Mouse (Mus musculus): Measurements from ENCODE around the gene Runx1. TPM values are rescaled to one million over a fixed set of nuclear protein-coding genes. Genes with fewer than 3 reads are reported as not detected.
A peak's percentile ranks its signal among the peaks of the same experiment; 100 is the strongest.

The Runx1 gene
- polyA plus RNA-seq, 1 experiment from 2014 or later: 9.1 TPM

- TF ChIP-seq EP300 (IDR thresholded peaks at IDR 0.05) (no peak), CTCF (IDR thresholded peaks at IDR 0.05) (no peak)
- WGBS: 57% methylated on average over 8 of the region's 8 CpGs
These were observed 204.1 kb downstream of the Runx1 start for GRCm38 (mm10) chr16:92621859-92622258.

GRCm38 (mm10) chr16:92620841-92621518 is 205.0 kb downstream of the Runx1 start:
- WGBS: 58% methylated on average over 10 of the region's 10 CpGs
- H3K27ac ChIP-seq (ENCODE audit: low read length): no peak overlapping the region
- H3K36me3 ChIP-seq (ENCODE audit: insufficient read depth, low read length): no peaks in the 10 kb centered on the region
- H3K27me3 ChIP-seq (replicated peaks; ENCODE audit: insufficient read depth, low read length): no peaks in the 10 kb centered on the region
- no peak overlapping the region for H3K9ac ChIP-seq (replicated peaks; ENCODE audit: low read depth)
- peak; percentile 39; the same call in 1 of the 2 replicates for ATAC-seq
- TF ChIP-seq EP300 (IDR thresholded peaks at IDR 0.05) (0 out of 2 replicates have a peak, but pooled peaks have one; percentile 23), CTCF (IDR thresholded peaks at IDR 0.05) (no peak)
- H3K4me3 ChIP-seq (ENCODE audit: low read depth, low read length): no peak overlapping the region
- 0 out of 2 replicates have a peak, but pooled peaks cover 4% of the 10 kb centered on the region for H3K4me1 ChIP-seq (ENCODE audit: insufficient read depth, low read depth, low read length)
- DNase-seq (ENCODE audit: low spot score): peak; percentile 42
- H3K4me2 ChIP-seq (replicated peaks; ENCODE audit: low read depth, low read length): no peak overlapping the region
- H3K9me3 ChIP-seq (ENCODE audit: low read length): no peaks in the 10 kb centered on the region

More at GRCm38 (mm10) chr16:92621859-92622258, 204.1 kb downstream of the Runx1 start:
- no peak overlapping the region for H3K9ac ChIP-seq (replicated peaks; ENCODE audit: low read depth)
- DNase-seq (ENCODE audit: low spot score): no peak
- no peak overlapping the region for H3K27ac ChIP-seq (ENCODE audit: low read length)
- H3K4me3 ChIP-seq (ENCODE audit: low read depth, low read length): no peak overlapping the region
- H3K36me3 ChIP-seq (ENCODE audit: insufficient read depth, low read length): no peaks in the 10 kb centered on the region
- no peak for ATAC-seq
- H3K9me3 ChIP-seq (ENCODE audit: low read length): no peaks in the 10 kb centered on the region
- H3K4me2 ChIP-seq (replicated peaks; ENCODE audit: low read depth, low read length): no peak overlapping the region
- no peaks in the 10 kb centered on the region for H3K27me3 ChIP-seq (replicated peaks; ENCODE audit: insufficient read depth, low read length)
- 0 out of 2 replicates have a peak, but pooled peaks cover 4% of the 10 kb centered on the region for H3K4me1 ChIP-seq (ENCODE audit: insufficient read depth, low read depth, low read length)

- H3K27me3 ChIP-seq (replicated peaks; ENCODE audit: insufficient read depth, low read length): no peaks in the 10 kb centered on the region
- no peaks in the 10 kb centered on the region for H3K9me3 ChIP-seq (ENCODE audit: low read length)
- peaks cover 8% of the 10 kb centered on the region; the same call in 1 of the 2 replicates for H3K4me1 ChIP-seq (ENCODE audit: insufficient read depth, low read depth, low read length)
- no peaks in the 10 kb centered on the region for H3K36me3 ChIP-seq (ENCODE audit: insufficient read depth, low read length)
- H3K4me3 ChIP-seq (ENCODE audit: low read depth, low read length): no peak overlapping the region
- TF ChIP-seq CTCF (IDR thresholded peaks at IDR 0.05): no peak
- peak; percentile 87 for TF ChIP-seq EP300 (IDR thresholded peaks at IDR 0.05)
- ATAC-seq (peak; percentile 56), DNase-seq (ENCODE audit: low spot score) (peak; percentile 82)
- no peak overlapping the region; the same call in 1 of the 2 replicates for H3K27ac ChIP-seq (ENCODE audit: low read length)
- 58% methylated on average over 2 of the region's 2 CpGs for WGBS
- H3K4me2 ChIP-seq (replicated peaks; ENCODE audit: low read depth, low read length): no peak overlapping the region
- no peak overlapping the region for H3K9ac ChIP-seq (replicated peaks; ENCODE audit: low read depth)
These were observed 209.1 kb downstream of the Runx1 start for GRCm38 (mm10) chr16:92616839-92617238.

GRCm38 (mm10) chr16:92615234-92615799 is 210.6 kb downstream of the Runx1 start:
- peaks cover 8% of the 10 kb centered on the region; the same call in 1 of the 2 replicates for H3K4me1 ChIP-seq (ENCODE audit: insufficient read depth, low read depth, low read length)
- ATAC-seq (no peak), DNase-seq (ENCODE audit: low spot score) (no peak)
- WGBS: 83% methylated on average over 15 of the region's 15 CpGs
- no peaks in the 10 kb centered on the region for H3K27me3 ChIP-seq (replicated peaks; ENCODE audit: insufficient read depth, low read length)
- H3K9ac ChIP-seq (replicated peaks; ENCODE audit: low read depth): no peak overlapping the region
- TF ChIP-seq EP300 (IDR thresholded peaks at IDR 0.05) (no peak), CTCF (IDR thresholded peaks at IDR 0.05) (peak; percentile 45)
- H3K4me3 ChIP-seq (ENCODE audit: low read depth, low read length): no peak overlapping the region
- H3K36me3 ChIP-seq (ENCODE audit: insufficient read depth, low read length): no peaks in the 10 kb centered on the region
- H3K9me3 ChIP-seq (ENCODE audit: low read length): no peaks in the 10 kb centered on the region
- no peak overlapping the region for H3K4me2 ChIP-seq (replicated peaks; ENCODE audit: low read depth, low read length)
- H3K27ac ChIP-seq (ENCODE audit: low read length): no peak overlapping the region

- peak; percentile 84 for TF ChIP-seq EP300 (IDR thresholded peaks at IDR 0.05)
- TF ChIP-seq CTCF (IDR thresholded peaks at IDR 0.05): no peak
- WGBS: 20% methylated on average over 8 of the region's 8 CpGs
These were observed 213.4 kb downstream of the Runx1 start for GRCm38 (mm10) chr16:92612546-92612945.

GRCm38 (mm10) chr16:92611641-92612149 is 214.3 kb downstream of the Runx1 start:
- Histone ChIP-seq H3K27ac (ENCODE audit: low read length) (peak overlapping the region; percentile 55), H3K4me2 (replicated peaks; ENCODE audit: low read depth, low read length) (no peak overlapping the region), H3K4me3 (ENCODE audit: low read depth, low read length) (no peak overlapping the region), H3K36me3 (ENCODE audit: insufficient read depth, low read length) (no peaks in the 10 kb centered on the region), H3K9ac (replicated peaks; ENCODE audit: low read depth) (no peak overlapping the region), H3K9me3 (ENCODE audit: low read length) (no peaks in the 10 kb centered on the region), H3K27me3 (replicated peaks; ENCODE audit: insufficient read depth, low read length) (no peaks in the 10 kb centered on the region), H3K4me1 (ENCODE audit: insufficient read depth, low read depth, low read length) (peaks cover 18% of the 10 kb centered on the region; the same call in 1 of the 2 replicates)
- peak; percentile 35; the same call in 1 of the 2 replicates for TF ChIP-seq EP300 (IDR thresholded peaks at IDR 0.05)
- no peak for TF ChIP-seq CTCF (IDR thresholded peaks at IDR 0.05)
- ATAC-seq (peak; percentile 71), DNase-seq (ENCODE audit: low spot score) (peak; percentile 84)
- WGBS: 64% methylated on average over 12 of the region's 12 CpGs

More at GRCm38 (mm10) chr16:92612546-92612945, 213.4 kb downstream of the Runx1 start:
- no peak overlapping the region for H3K4me3 ChIP-seq (ENCODE audit: low read depth, low read length)
- H3K9ac ChIP-seq (replicated peaks; ENCODE audit: low read depth): no peak overlapping the region
- peak overlapping the region; percentile 55 for H3K27ac ChIP-seq (ENCODE audit: low read length)
- DNase-seq (ENCODE audit: low spot score) (peak; percentile 97), ATAC-seq (peak; percentile 83)
- no peaks in the 10 kb centered on the region for H3K27me3 ChIP-seq (replicated peaks; ENCODE audit: insufficient read depth, low read length)
- H3K9me3 ChIP-seq (ENCODE audit: low read length): no peaks in the 10 kb centered on the region
- peaks cover 18% of the 10 kb centered on the region; the same call in 1 of the 2 replicates for H3K4me1 ChIP-seq (ENCODE audit: insufficient read depth, low read depth, low read length)
- no peak overlapping the region for H3K4me2 ChIP-seq (replicated peaks; ENCODE audit: low read depth, low read length)
- no peaks in the 10 kb centered on the region for H3K36me3 ChIP-seq (ENCODE audit: insufficient read depth, low read length)
